Mouse (Mus musculus) bone marrow macrophage, adult 2 months (primary cell): ENCODE data around the gene 4930558K02Rik.

Experiments used
- CTCF ChIP-seq: IDR thresholded peaks from 2 replicates; pipeline ENCODE4 v1.5.1; 2012; ENCODE audit warnings: low read depth, mild to moderate bottlenecking, low read length, moderate library complexity
- POLR2A ChIP-seq: IDR thresholded peaks from 2 replicates; pipeline ENCODE4 v1.6.1; 2012; ENCODE audit warnings: mild to moderate bottlenecking, low read depth, low read length, borderline replicate concordance

- TF ChIP-seq CTCF (no peak), POLR2A (no peak)
Observed at GRCm38 (mm10) chr1:162023681-162024270, 44.3 kb upstream of the 4930558K02Rik start.
